Comparison of ENCODE assay signal across 11 mouse cellular contexts in the genomic region with DNA sequence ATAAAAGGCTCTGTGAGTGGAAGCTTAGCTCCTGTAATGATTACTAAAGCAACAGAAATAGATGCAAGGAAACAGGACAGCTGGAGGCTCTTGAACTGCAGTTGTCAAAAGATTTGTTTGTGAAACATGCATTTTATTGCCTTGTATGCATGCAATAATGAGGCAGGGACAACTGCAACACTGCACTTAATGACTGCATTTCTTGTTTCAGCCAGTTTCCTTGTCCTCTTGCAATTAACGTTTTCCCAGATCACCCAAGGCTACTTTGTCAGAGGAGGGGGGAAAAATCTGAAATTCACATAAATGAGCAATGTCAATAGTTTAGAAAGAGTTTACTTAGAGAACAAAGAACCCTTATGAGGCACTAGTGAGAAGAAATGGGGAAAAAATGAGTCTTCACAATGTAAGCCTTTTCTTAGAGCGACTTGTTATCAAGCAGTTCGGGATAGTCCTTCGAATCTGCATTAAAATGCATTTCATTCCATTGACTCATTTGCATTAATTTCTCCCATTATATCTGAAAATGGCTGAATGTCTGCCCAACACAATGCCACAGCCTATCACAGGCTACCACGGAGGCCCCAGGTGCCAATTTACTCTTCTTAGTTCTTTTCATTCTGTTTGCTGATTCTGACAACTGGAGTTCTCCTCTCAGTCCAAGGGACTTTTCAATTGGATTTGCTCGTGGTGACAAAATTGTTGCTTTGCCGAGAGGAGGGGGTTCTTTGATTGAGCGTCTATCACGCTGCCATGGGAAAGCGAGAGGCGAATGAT.
DNase-seq lines count a peak whose midpoint lies in the region; ATAC-seq and TF ChIP-seq lines count a peak whose summit lies in the region.
"Had no signal": no experiment of that assay in that cellular context is flagged by ENCODE, and none has a peak within 500 bp of the region (broad histone marks: within the 10 kb centered on the region; RNA-seq: fewer than 3 reads in every experiment).

No protein-coding gene starts in this region.

- TF ChIP-seq CTCF in heart, adult 2 months (IDR thresholded peaks at IDR 0.05), result no peak
- no peak for TF ChIP-seq CTCF in stomach, postnatal 0 days (IDR thresholded peaks at IDR 0.05; ENCODE audit: low read depth)

- no peak for TF ChIP-seq POLR2A in heart, adult 2 months (IDR thresholded peaks at IDR 0.05; ENCODE audit: insufficient read depth, low read depth, low read length)

- H3K9me3 ChIP-seq in neural tube, embryonic 11.5 days (ENCODE audit: control insufficient read depth, low read length), result no peaks in the 10 kb centered on the region
- no peaks in the 10 kb centered on the region for H3K9me3 ChIP-seq in stomach, postnatal 0 days (ENCODE audit: control insufficient read depth, low read length)
- H3K9me3 ChIP-seq: limb, embryonic 15.5 days had no signal

- intact Hi-C loops in heart, adult 2 months (cut with DNase I), result no loop called here
- intact Hi-C loops in heart, postnatal 25 days (cut with DNase I), result no loop called here
- intact Hi-C loops in left cerebral cortex, postnatal 10 days (cut with DNase I), result no loop called here

- no peak overlapping the region for H3K9ac ChIP-seq in heart, adult 2 months (ENCODE audit: low read depth, low read length)
- H3K9ac ChIP-seq in neural tube, embryonic 11.5 days (ENCODE audit: low read length), result no peak overlapping the region
- no peak overlapping the region for H3K9ac ChIP-seq in stomach, postnatal 0 days (ENCODE audit: low read length)
- H3K9ac ChIP-seq: limb, embryonic 15.5 days had no signal

- DNase-seq in heart, adult 2 months, result no peak
- no peak for DNase-seq in heart, postnatal 25 days (ENCODE audit: low spot score)
- peak; percentile 40 for DNase-seq in neural tube, embryonic 11.5 days (ENCODE audit: low spot score)
- no peak for DNase-seq in neural tube, embryonic 10.5 days (ENCODE audit: extremely low spot score, low spot score)
- DNase-seq in mesoderm, embryonic 11.5 days (ENCODE audit: low read depth, low spot score), result peak; percentile 13
- no peak for DNase-seq in stomach, postnatal 0 days (ENCODE audit: low spot score)
- no peak for DNase-seq in cerebellum, postnatal 36 days
- DNase-seq in left cerebral cortex, postnatal 10 days (ENCODE audit: extremely low spot score in 1 of 2, low spot score in 2 of 2), result no peak

- WGBS in heart, adult 2 months, result 68% methylated on average over 11 of the region's 11 CpGs
- WGBS in neural tube, embryonic 11.5 days, result 21% methylated on average over 11 of the region's 11 CpGs
- WGBS in stomach, postnatal 0 days, result 51% methylated on average over 11 of the region's 11 CpGs

- H3K27ac ChIP-seq in heart, adult 2 months, result peak overlapping the region; percentile 16; the same call in 1 of the 2 replicates
- peak overlapping the region; percentile 40; the same call in 1 of the 2 replicates for H3K27ac ChIP-seq in neural tube, embryonic 11.5 days (ENCODE audit: low read depth, low read length)
- no peak overlapping the region for H3K27ac ChIP-seq in stomach, postnatal 0 days (replicated peaks)
- H3K27ac ChIP-seq: limb, embryonic 15.5 days had no signal

- H3K27me3 ChIP-seq in heart, adult 2 months (ENCODE audit: control insufficient read depth, insufficient read depth, low read length), result no peaks in the 10 kb centered on the region
- H3K27me3 ChIP-seq in neural tube, embryonic 11.5 days (ENCODE audit: control insufficient read depth, insufficient read depth, low read length), result no peaks in the 10 kb centered on the region
- no peaks in the 10 kb centered on the region for H3K27me3 ChIP-seq in stomach, postnatal 0 days (ENCODE audit: control insufficient read depth, insufficient read depth, low read length)
- H3K27me3 ChIP-seq: limb, embryonic 15.5 days had no signal

- no peak overlapping the region for H3K4me3 ChIP-seq in heart, adult 2 months
- H3K4me3 ChIP-seq in neural tube, embryonic 11.5 days (ENCODE audit: low read depth, low read length), result no peak overlapping the region
- no peak overlapping the region for H3K4me3 ChIP-seq in stomach, postnatal 0 days (ENCODE audit: low read depth, low read length)
- H3K4me3 ChIP-seq: limb, embryonic 15.5 days; myocyte had no signal

- H3K4me2 ChIP-seq in neural tube, embryonic 11.5 days (ENCODE audit: low read depth), result peak overlapping the region; percentile 24
- peak overlapping the region; percentile 26 for H3K4me2 ChIP-seq in stomach, postnatal 0 days (replicated peaks; ENCODE audit: low read depth)
- H3K4me2 ChIP-seq: limb, embryonic 15.5 days had no signal

- H3K4me1 ChIP-seq in heart, adult 2 months (ENCODE audit: control insufficient read depth, insufficient read depth, low read length), result peaks cover 2% of the 10 kb centered on the region; the same call in 1 of the 2 replicates
- peaks cover 27% of the 10 kb centered on the region for H3K4me1 ChIP-seq in neural tube, embryonic 11.5 days (ENCODE audit: control insufficient read depth, insufficient read depth, low read length)
- no peaks in the 10 kb centered on the region for H3K4me1 ChIP-seq in stomach, postnatal 0 days (replicated peaks; ENCODE audit: control insufficient read depth, insufficient read depth)
- H3K4me1 ChIP-seq: limb, embryonic 15.5 days had no signal

- peaks cover 3% of the 10 kb centered on the region for H3K79me2 ChIP-seq in heart, adult 2 months (replicated peaks; ENCODE audit: control insufficient read depth, insufficient read depth, low read length)

- peak; percentile 66 for ATAC-seq in neural tube, embryonic 11.5 days (ENCODE audit: insufficient read depth, low FRiP score, low TSS enrichment)
- no peak for ATAC-seq in stomach, postnatal 0 days (ENCODE audit: low FRiP score, low TSS enrichment)
- ATAC-seq: inflammation-experienced regulatory T-cells, adult 6 months had no signal

- peaks cover 4% of the 10 kb centered on the region for H3K36me3 ChIP-seq in heart, adult 2 months (ENCODE audit: control insufficient read depth, insufficient read depth, low read length)
- H3K36me3 ChIP-seq in neural tube, embryonic 11.5 days (ENCODE audit: control insufficient read depth, insufficient read depth, low read length), result no peaks in the 10 kb centered on the region
- H3K36me3 ChIP-seq in stomach, postnatal 0 days (ENCODE audit: control insufficient read depth, insufficient read depth, low read length), result no peaks in the 10 kb centered on the region
- H3K36me3 ChIP-seq: limb, embryonic 15.5 days had no signal

- no peak for TF ChIP-seq EP300 in heart, adult 2 months (IDR thresholded peaks at IDR 0.05; ENCODE audit: insufficient read depth, low read depth, low read length)
- no peak for TF ChIP-seq EP300 in stomach, postnatal 0 days (optimal IDR thresholded peaks at IDR 0.05)

Comparison
In these comparisons a context has a peak if more than half of its experiments do, and no peak if none do; other contexts are left out.
1. DNase-seq: peak in neural tube, embryonic 11.5 days (single experiment) and mesoderm, embryonic 11.5 days (single experiment); none in heart, adult 2 months (0 of 2), heart, postnatal 25 days (single experiment), neural tube, embryonic 10.5 days (single experiment), stomach, postnatal 0 days (single experiment), cerebellum, postnatal 36 days (0 of 2) and left cerebral cortex, postnatal 10 days (0 of 2).